Mouse (Mus musculus): ENCODE results near the gene Gm43302.

GRCm38 (mm10) chr5:105295746-105296145, 2.3 kb upstream of the Gm43302 start:
- TF ChIP-seq CTCF (conservative IDR thresholded peaks at IDR 0.05; ENCODE audit: insufficient read depth, insufficient read length, low read depth, low read length) (no peak), POLR2A (IDR thresholded peaks at IDR 0.05; ENCODE audit: low read depth, low read length) (no peak)

All from kidney, adult 2 months (tissue).